Mouse (Mus musculus) layer of hippocampus, postnatal 14 days (tissue): ENCODE results near the gene Mylk3. TPM values are rescaled to one million over a fixed set of nuclear protein-coding genes. Genes with fewer than 3 reads are reported as not detected.

ENCODE experiments used
- DNase-seq, 2 experiments: peaks; one replicate each; pipeline ENCODE4 v3.0.0; 2021 to 2022; ENCODE audit warnings: low spot score in 2 of 2, mixed read lengths in 1 of 2
- total RNA-seq, 2 experiments: library from RNA; stranded (reverse); gene quantifications; 2 replicates each; pipeline ENCODE4 v1.2.3; 2021

Gene Mylk3
- total RNA-seq, 2 experiments from 2014 or later: 0.78 to 1.2 TPM

GRCm38 (mm10) chr8:85391438-85391837 is 5.3 kb upstream of the Mylk3 start:
- DNase-seq: no peak

DNA sequence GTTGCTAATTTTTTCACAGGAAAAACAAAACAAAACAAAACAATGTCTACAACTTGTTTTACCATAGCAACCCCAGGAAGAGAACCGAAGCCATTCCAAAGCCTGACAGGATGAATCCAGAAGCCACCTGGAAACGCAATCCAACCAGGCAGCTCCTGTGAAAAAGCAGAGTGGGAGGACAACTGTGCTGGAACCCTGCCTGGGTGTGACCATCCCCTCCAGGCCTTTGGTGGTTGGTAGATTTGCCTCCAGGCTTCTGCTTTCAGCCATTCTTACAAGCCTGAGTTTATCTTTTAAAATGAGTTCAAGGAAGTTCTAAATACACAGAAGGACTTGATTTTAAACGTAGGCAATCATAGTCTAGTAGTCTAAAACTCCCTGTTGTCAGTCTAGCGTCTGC is 4.2 kb downstream of the Mylk3 start:
- DNase-seq: peak in 1 of 2 experiments; percentile 49

DNA sequence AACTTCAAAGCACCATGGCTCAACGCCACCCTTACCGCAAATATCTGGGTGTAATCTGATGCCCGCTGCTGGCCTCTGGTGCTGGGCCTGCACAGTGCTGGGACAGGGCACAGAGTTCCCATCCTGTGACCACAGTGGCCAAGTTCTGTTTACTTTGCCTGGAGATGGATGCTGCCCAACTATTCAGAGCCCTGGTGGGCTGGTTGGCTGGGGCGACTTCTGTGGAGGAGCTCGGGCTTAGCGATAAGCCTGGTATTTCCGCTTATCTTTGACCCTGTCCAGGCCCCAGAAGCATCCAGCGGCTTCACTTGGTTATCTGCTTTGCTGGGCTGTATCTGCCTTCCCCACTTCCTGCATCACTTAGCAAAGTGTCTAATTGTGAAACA is 5.3 kb downstream of the Mylk3 start:
- no peak for DNase-seq

DNA sequence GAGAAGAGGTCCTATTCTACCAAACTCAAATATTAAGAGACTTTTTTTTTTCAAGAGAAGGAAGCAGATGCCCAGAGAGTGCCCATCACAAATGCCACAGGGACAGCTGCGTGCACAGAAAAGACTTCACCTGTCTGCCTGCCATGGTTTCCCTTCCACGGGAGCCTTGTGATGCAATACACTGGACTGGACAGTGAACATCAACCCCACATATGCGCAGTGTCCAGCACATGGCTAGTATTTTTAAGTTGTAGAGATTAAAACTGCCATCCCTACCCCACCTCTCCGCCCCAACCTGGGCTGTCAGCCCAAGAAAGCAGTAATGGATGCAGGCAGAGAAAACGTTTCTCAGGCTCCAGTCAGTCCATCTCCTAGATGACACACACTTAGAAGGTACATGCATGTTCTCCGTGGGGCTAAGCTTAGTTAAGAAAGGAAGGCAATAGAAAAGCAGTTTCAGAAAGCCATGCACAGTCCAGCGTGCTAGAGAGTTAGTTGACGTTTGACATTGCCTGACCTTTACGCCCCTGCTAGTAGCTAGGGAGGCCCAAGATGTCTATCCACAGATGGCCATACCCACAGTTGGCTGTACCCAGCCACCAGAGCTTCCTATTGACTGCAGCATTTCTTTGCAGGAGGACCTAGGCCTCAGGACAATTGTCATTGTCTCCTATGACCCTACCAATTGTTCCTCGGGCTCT is 5.9 kb downstream of the Mylk3 start:
- no peak for DNase-seq

DNA sequence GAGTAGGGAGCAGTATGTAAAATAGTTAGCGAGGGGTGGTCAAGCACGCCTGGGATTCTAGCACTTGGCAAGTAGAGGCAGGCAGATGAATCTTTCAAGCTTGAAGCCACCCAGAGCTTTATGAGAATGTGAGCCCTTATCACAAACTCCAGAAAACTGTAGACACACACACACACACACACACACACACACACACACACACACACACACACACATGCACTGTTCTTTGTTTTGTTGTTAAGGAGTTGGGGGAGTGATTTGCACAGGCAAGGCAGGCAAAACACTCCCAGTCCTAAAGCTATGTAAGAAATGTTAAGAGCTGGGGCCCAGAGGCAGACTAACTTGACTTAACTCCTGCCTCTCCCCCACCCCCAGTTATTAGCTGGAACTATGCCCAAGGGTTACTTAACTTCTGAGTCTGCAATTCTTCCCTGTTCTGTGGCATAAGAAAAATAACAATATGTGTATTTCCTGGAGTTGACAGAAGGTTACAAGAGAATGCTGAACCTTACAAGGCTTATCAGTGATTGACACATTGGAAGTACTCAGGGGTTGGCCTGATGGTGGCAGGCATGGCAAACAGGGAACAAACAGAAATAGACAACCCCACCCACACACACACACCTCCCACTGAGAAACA is 6.9 kb downstream of the Mylk3 start:
- peak in 1 of 2 experiments; percentile 39 for DNase-seq

DNA sequence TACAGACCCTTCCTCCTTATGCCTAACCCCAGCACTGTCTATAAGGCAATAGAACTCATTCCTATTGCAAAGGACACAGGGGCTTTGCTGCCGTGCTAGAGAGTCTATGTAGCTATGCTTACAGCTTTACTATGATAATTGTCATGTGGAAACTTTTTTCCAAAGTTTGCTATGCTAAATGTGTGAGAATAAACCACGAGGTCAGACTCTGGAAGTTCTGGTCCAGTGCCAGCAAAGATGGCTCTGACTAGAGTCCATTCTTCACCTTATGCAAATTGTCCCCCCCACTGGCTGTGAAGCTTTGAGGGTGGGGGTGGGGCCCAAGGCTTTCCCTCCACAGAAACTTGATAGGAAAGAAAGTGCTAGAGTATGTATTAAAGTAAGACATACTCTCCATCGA is 9.6 kb downstream of the Mylk3 start:
- DNase-seq: no peak

GRCm38 (mm10) chr8:85374286-85374685 is 11.9 kb downstream of the Mylk3 start:
- DNase-seq: no peak

DNA sequence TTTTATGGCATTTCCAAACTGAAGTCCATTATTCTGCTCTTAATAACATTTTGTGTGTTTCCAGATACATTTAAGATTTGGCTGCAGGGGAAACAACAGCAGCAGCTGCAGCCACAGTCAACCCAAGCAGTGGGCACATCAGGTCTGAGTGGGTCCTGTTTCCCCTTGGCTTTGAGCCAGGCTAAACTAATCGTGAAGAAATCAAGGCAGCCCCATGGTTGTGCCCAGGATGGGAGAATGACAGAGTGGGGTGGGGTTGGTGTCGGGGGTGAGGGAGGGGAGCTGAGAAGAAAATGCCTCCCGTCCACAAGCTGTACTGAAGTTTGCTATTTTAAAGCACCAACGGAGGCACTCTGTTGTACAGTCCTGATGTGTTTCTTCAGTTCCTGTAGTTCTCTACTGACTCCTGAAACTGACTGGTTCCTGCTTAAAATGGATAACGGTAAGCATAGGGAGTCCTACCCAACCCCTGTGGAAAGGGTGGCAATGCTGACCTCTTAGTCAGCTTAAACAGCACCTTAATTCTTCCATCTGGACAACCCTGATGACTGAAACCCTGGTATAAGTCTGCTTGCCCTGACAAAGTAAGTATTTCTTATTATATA is 12.6 kb downstream of the Mylk3 start:
- DNase-seq: no peak

GRCm38 (mm10) chr8:85372465-85372839 is 13.7 kb downstream of the Mylk3 start:
- DNase-seq: no peak

- peak in 1 of 2 experiments; percentile 26 for DNase-seq
Measured at GRCm38 (mm10) chr8:85371736-85372464, 14.2 kb downstream of the Mylk3 start.

DNA sequence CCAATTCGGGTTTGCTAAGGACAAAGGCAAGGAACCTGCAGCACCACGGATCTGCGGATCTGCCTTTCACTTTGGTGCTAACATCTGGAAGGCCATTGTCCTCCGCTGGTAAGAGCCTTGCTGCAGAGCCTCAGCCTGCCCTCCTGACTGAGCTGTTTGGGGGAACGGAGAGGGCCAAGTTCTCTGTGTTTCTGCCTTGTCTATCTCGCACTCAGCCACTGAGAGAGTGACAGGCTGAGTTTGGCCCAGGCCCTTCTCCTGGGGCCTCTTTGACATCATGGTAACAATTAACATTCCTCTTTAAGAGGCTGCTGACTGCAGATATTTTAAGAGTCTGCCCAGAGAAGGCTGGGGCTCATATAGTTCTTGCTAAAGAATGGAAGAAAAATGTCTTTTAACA is 21.0 kb downstream of the Mylk3 start:
- DNase-seq: no peak

GRCm38 (mm10) chr8:85364628-85365027 is 21.5 kb downstream of the Mylk3 start:
- no peak for DNase-seq

DNA sequence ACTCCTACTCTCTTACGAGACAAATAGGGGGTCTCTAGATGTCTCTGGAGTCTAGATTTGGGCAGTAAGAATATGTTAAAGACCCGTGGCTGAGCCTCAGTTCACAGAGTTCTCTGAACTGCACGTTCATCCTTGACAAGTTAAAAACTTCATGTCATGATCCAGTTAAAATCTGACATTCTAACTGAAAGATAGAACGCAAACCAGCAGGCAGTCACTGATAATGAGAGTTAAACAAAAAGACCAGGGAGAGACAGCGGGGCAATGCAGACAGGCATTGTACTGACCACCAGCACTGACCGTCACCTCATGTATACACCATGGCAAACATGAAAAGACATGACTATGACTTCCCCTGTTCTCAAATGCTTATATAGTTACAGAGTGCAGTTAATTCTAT is 22.7 kb downstream of the Mylk3 start:
- no peak for DNase-seq

DNA sequence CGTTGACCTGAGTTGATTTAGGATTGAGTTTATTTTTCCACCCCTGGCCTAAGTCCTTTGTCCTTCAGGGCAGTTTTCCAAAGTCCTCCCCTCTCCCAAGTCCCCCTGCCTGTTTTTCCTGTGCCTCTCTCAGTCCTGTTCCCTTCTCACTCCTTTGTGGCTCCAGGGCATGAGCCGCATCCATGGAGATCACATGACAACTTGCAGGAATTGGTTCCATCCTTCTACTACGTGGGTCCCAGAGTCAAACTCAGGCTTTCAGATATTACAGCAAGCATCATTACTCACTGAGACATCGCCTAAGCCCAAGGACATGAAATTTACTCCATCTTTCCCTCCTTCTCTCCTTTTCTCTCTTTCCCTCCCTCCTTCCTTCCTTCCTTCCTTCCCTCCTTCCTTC is 23.9 kb downstream of the Mylk3 start:
- no peak for DNase-seq

GRCm38 (mm10) chr8:85353287-85353686 is 32.9 kb downstream of the Mylk3 start:
- no peak for DNase-seq

DNA sequence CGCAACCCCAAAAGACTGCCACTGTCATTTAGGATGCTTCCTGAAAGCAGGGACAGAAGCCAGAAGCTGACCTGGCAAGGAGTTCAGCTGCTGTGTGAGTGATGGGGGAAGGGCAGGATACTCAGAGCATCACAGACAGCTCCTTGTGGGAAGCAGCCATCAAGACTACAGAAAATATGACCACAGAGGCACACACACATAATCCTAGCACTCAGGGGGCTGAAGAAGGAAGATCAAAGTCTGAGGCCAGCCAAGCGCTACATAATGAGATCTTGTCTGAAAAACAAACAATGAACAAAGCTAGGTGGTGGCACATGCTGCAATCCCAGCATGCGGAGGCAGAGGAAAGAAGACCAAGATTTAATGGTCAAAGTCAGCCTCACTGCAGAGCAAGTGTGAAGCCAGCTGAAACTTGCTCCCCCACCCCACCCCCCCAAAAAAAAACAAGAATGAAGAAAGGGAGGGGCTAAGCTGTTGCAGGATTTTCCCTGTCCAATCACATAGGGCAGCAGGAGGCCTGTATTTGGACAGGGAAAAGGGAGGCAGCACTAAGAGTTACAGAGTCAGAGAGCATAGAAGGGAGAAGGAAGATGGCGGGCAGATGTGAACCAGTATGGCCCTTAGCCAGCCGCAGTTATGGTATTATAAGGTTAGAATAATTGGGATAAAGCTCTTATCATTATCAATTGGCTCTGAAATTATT is 46.1 kb downstream of the Mylk3 start:
- no peak for DNase-seq

- DNase-seq: no peak
Measured at GRCm38 (mm10) chr8:85337681-85338080, 48.5 kb downstream of the Mylk3 start.

- no peak for DNase-seq
Measured at GRCm38 (mm10) chr8:85336211-85336933, 49.8 kb downstream of the Mylk3 start.

GRCm38 (mm10) chr8:85335105-85335504 is 51.0 kb downstream of the Mylk3 start:
- no peak for DNase-seq

DNA sequence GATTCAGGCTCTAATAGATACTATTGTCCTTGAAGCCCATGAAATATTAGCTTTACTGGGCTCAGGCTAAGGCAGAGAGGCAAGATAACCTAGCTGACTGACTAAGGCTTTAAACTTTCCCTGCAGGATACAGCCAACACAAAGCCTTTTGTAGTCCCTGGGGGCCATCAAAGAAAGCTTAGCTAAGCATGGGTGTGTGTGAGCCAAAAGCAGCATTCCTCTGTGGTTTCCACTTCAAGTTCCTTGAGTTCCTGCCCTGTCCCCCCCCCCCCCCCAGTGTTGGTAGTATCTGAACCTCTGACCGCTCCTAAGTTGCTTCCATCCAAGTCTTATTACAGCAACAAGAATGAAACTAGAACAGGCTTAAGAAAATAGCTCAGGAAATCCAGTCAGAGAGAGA is 56.6 kb downstream of the Mylk3 start:
- DNase-seq: no peak

DNA sequence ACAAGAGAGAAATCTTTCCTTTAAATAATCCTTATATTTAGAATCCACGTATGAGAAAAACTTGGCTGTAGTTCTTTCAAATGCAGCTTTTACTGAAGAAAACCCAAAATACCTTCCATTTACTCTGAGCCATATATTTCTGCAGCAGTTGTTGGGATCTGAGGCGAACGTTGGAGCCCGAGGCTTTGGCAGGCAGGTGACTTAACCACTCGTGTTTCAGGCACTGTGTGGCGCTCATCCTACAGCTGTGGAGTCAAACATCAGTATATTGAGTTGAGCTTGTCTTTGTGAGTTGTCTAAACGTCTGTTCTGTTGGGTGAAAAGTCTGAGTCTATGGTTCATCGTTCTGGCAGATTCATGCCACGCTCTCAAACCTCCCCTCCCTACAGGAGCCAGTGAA is 59.1 kb downstream of the Mylk3 start:
- no peak for DNase-seq
